Mouse (Mus musculus): ENCODE measurements around the gene Fbxw21.
"Not testable (repeated sequence)": the region's sequence is repeated elsewhere in the genome, so short reads cannot be mapped to it uniquely, and the experiment has no call there.

DNA sequence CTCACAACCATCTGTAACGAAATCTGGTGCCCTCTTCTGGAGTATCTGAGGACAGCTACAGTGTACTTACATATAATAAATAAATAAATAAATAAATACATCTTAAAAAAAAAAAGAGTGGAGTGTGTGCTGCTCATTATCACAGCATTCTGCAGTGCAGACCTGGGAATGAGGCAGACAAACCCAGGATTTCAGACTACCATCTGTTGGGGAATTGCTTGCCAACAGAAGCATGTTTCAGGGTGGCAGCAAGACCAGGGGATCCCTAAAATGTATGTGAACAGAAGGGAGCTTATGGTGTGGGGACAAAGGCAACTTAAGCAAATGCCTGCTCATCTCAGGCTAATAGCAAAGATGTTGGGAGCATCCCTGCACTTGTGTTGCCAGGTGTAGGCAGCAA, 39.5 kb upstream of the Fbxw21 start:
- TF ChIP-seq CTCF (IDR thresholded peaks at IDR 0.05; ENCODE audit: low read depth, low read length); POLR2A (IDR thresholded peaks at IDR 0.05; ENCODE audit: extremely low read depth, insufficient read depth, low read length): not testable (repeated sequence)
